In the genomic region with DNA sequence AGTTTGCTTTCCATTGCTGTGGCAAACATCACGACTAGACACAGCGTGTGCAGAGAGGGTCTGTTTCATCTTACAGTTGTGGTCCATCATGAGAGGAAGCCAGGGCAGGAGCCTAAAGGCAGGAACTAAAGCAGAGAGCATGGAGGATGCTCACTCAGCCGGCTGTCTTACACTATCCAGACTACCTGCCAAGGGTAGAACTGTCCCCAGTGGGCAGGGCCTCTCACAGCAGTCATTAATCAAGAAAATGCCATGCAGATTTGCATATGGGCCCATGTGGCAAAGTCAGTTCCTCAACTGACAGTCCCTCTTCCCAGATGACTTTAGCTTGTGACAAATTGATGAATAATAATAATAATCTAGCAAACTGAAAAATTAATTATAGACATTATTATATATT, we compare ENCODE assay signal across 23 mouse cellular contexts.
"Had no signal": no experiment of that assay in that cellular context is flagged by ENCODE, and none has a peak within 500 bp of the region (broad histone marks: within the 10 kb centered on the region; RNA-seq: fewer than 3 reads in every experiment).

No protein-coding gene starts in this region.

- H3K4me3 ChIP-seq: heart, embryonic 13.5 days; heart, embryonic 15.5 days; hindbrain, embryonic 13.5 days; hindbrain, embryonic 15.5 days; layer of hippocampus, adult 2 months; left cerebral cortex, adult 2 months; limb, embryonic 10.5 days; limb, embryonic 12.5 days; liver, embryonic 13.5 days; liver, embryonic 15.5 days had no signal

- H3K36me3 ChIP-seq: heart, embryonic 13.5 days; heart, embryonic 15.5 days; hindbrain, embryonic 13.5 days; hindbrain, embryonic 15.5 days; limb, embryonic 10.5 days; limb, embryonic 12.5 days; liver, embryonic 13.5 days; liver, embryonic 15.5 days had no signal

- H3K9me3 ChIP-seq: heart, embryonic 13.5 days; heart, embryonic 15.5 days; hindbrain, embryonic 13.5 days; hindbrain, embryonic 15.5 days; limb, embryonic 10.5 days; limb, embryonic 12.5 days; liver, embryonic 13.5 days; liver, embryonic 15.5 days had no signal

- H3K9ac ChIP-seq: heart, embryonic 13.5 days; heart, embryonic 15.5 days; hindbrain, embryonic 13.5 days; hindbrain, embryonic 15.5 days; limb, embryonic 12.5 days; liver, embryonic 13.5 days; liver, embryonic 15.5 days had no signal

- H3K4me1 ChIP-seq: hindbrain, embryonic 15.5 days; liver, embryonic 13.5 days; liver, embryonic 15.5 days had no signal

- H3K4me2 ChIP-seq: heart, embryonic 11.5 days; heart, embryonic 13.5 days; heart, embryonic 15.5 days; hindbrain, embryonic 13.5 days; hindbrain, embryonic 15.5 days; limb, embryonic 12.5 days; liver, embryonic 11.5 days; liver, embryonic 13.5 days; liver, embryonic 15.5 days had no signal

- H3K27ac ChIP-seq: heart, embryonic 13.5 days; heart, embryonic 15.5 days; hindbrain, embryonic 13.5 days; hindbrain, embryonic 15.5 days; hindbrain, postnatal 0 days; layer of hippocampus, adult 2 months; left cerebral cortex, adult 2 months; limb, embryonic 10.5 days; limb, embryonic 12.5 days; liver, embryonic 13.5 days; liver, embryonic 15.5 days had no signal

- DNase-seq: gastrocnemius, postnatal 14 days; gastrocnemius, postnatal 36 days; heart, adult 18-20 months; heart, postnatal 36 days; kidney, adult 11 months; kidney, adult 8-10 months; kidney, postnatal 10 days; kidney, postnatal 25 days; kidney, postnatal 4 days; liver; liver, embryonic 13.5 days had no signal

- H3K27me3 ChIP-seq: heart, embryonic 13.5 days; heart, embryonic 15.5 days; hindbrain, embryonic 13.5 days; limb, embryonic 12.5 days; liver, embryonic 13.5 days had no signal
